Mouse (Mus musculus) thymus, adult 2 months (tissue): ENCODE results near the gene Lamb3.

ENCODE experiments used
- CTCF ChIP-seq: fragments of 200-500 bp; IDR thresholded peaks from 2 replicates; pipeline ENCODE4 v1.5.1; 2012; ENCODE audit warnings: mild to moderate bottlenecking, control low read depth, low read length, moderate library complexity, borderline replicate concordance; ENCODE audit not compliant: control insufficient read depth, poor library complexity, insufficient read depth; ENCODE audit errors: extremely low read depth
- POLR2A ChIP-seq: fragments of 200-500 bp; IDR thresholded peaks from 2 replicates; pipeline ENCODE4 v1.6.1; 2012; ENCODE audit warnings: mild to moderate bottlenecking, low read length, control low read depth, moderate library complexity; ENCODE audit not compliant: control insufficient read depth, poor library complexity, insufficient read depth; ENCODE audit errors: extremely low read depth

DNA sequence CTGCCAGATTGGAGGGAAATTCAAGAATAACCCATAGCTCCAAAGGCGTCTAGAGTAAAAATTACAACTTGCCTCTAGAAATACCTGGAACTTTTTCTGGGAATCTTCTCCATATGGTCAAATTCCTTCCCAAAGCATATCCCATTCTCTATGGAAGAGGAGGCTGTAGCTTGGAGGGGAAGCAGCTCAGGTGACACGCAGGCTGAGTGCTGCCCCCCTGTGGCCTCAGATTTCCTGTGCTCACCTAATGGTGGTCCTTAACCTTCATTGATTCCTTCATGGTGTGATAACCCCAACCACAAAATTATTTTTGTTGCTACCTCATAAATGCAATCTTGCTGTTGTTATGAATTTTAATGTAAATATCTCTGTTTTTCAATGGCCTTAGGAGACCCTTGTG lies 116.7 kb downstream of the Lamb3 start:
- peak; percentile 69; the same call in 1 of the 2 replicates for TF ChIP-seq CTCF
- TF ChIP-seq POLR2A, result no peak
